ENCODE assay signal across 9 mouse cellular contexts in genomic region chr10:88502919-88503318, GRCm38 (mm10). TPM values are rescaled to one million over a fixed set of nuclear protein-coding genes. Genes with fewer than 3 reads are reported as not detected.
DNase-seq lines count a peak whose midpoint lies in the region; ATAC-seq and TF ChIP-seq lines count a peak whose summit lies in the region.
"Had no signal": no experiment of that assay in that cellular context is flagged by ENCODE, and none has a peak within 500 bp of the region (broad histone marks: within the 10 kb centered on the region; RNA-seq: fewer than 3 reads in every experiment).

No protein-coding gene starts in this region.

- WGBS in cerebellum, adult 2 months, result 23% methylated on average over 4 of the region's 4 CpGs
- WGBS in neural tube, embryonic 11.5 days, result 64% methylated on average over 4 of the region's 4 CpGs
- 50% methylated on average over 4 of the region's 4 CpGs for WGBS in limb, embryonic 15.5 days
- 37% methylated on average over 4 of the region's 4 CpGs for WGBS in stomach, postnatal 0 days

- peak overlapping the region; percentile 98 for H3K4me3 ChIP-seq in cerebellum, adult 2 months (replicated peaks; ENCODE audit: insufficient read depth, low read depth, low read length)
- peak overlapping the region; percentile 70 for H3K4me3 ChIP-seq in neural tube, embryonic 11.5 days (ENCODE audit: low read depth, low read length)
- peak overlapping the region; percentile 81 for H3K4me3 ChIP-seq in limb, embryonic 15.5 days
- peak overlapping the region; percentile 73 for H3K4me3 ChIP-seq in stomach, postnatal 0 days (ENCODE audit: low read depth, low read length)

- H3K27ac ChIP-seq in cerebellum, adult 2 months (ENCODE audit: insufficient read depth, low read length), result peak overlapping the region; percentile 83
- H3K27ac ChIP-seq in neural tube, embryonic 11.5 days (ENCODE audit: low read depth, low read length), result no peak overlapping the region
- no peak overlapping the region for H3K27ac ChIP-seq in limb, embryonic 15.5 days
- peak overlapping the region; percentile 88 for H3K27ac ChIP-seq in stomach, postnatal 0 days (replicated peaks)

- no peak for TF ChIP-seq EP300 in stomach, postnatal 0 days (optimal IDR thresholded peaks at IDR 0.05)

- H3K36me3 ChIP-seq in neural tube, embryonic 11.5 days (ENCODE audit: control insufficient read depth, insufficient read depth, low read length), result no peaks in the 10 kb centered on the region
- no peaks in the 10 kb centered on the region for H3K36me3 ChIP-seq in limb, embryonic 15.5 days
- H3K36me3 ChIP-seq in stomach, postnatal 0 days (ENCODE audit: control insufficient read depth, insufficient read depth, low read length), result no peaks in the 10 kb centered on the region

- no peak for DNase-seq in cerebellum, adult 2 months
- DNase-seq in cerebellum, adult 11 months, result no peak
- DNase-seq in neural tube, embryonic 11.5 days (ENCODE audit: low spot score), result no peak
- DNase-seq in neural tube, embryonic 10.5 days (ENCODE audit: extremely low spot score, low spot score), result no peak
- no peak for DNase-seq in stomach, postnatal 0 days (ENCODE audit: low spot score)
- no peak for DNase-seq in right cerebral cortex, adult 2 months (ENCODE audit: low spot score in 2 of 2)
- DNase-seq in gastrocnemius, postnatal 14 days, result no peak

- H3K27me3 ChIP-seq in cerebellum, adult 2 months (ENCODE audit: control insufficient read depth, insufficient read depth, low read length), result no peaks in the 10 kb centered on the region
- no peaks in the 10 kb centered on the region for H3K27me3 ChIP-seq in neural tube, embryonic 11.5 days (ENCODE audit: control insufficient read depth, insufficient read depth, low read length)
- H3K27me3 ChIP-seq in limb, embryonic 15.5 days, result no peaks in the 10 kb centered on the region
- no peaks in the 10 kb centered on the region for H3K27me3 ChIP-seq in stomach, postnatal 0 days (ENCODE audit: control insufficient read depth, insufficient read depth, low read length)

- peaks cover 9% of the 10 kb centered on the region for H3K4me1 ChIP-seq in cerebellum, adult 2 months (ENCODE audit: control insufficient read depth, insufficient read depth, low read length)
- H3K4me1 ChIP-seq in neural tube, embryonic 11.5 days (ENCODE audit: control insufficient read depth, insufficient read depth, low read length), result no peaks in the 10 kb centered on the region; the same call in 1 of the 2 replicates
- peaks cover 10% of the 10 kb centered on the region; the same call in 1 of the 2 replicates for H3K4me1 ChIP-seq in limb, embryonic 15.5 days
- 0 out of 2 replicates have a peak, but pooled peaks cover 2% of the 10 kb centered on the region for H3K4me1 ChIP-seq in stomach, postnatal 0 days (replicated peaks; ENCODE audit: control insufficient read depth, insufficient read depth)

- peak overlapping the region; percentile 65 for H3K4me2 ChIP-seq in neural tube, embryonic 11.5 days (ENCODE audit: low read depth)
- peak overlapping the region; percentile 77 for H3K4me2 ChIP-seq in limb, embryonic 15.5 days
- peak overlapping the region; percentile 80 for H3K4me2 ChIP-seq in stomach, postnatal 0 days (replicated peaks; ENCODE audit: low read depth)

- intact Hi-C loops in gastrocnemius, postnatal 14 days (cut with DNase I; ENCODE audit: low total_unique reads), result no loop called here

- H3K9me3 ChIP-seq in neural tube, embryonic 11.5 days (ENCODE audit: control insufficient read depth, low read length), result no peaks in the 10 kb centered on the region
- H3K9me3 ChIP-seq in limb, embryonic 15.5 days, result no peaks in the 10 kb centered on the region
- H3K9me3 ChIP-seq in stomach, postnatal 0 days (ENCODE audit: control insufficient read depth, low read length), result no peaks in the 10 kb centered on the region

- no peak for ATAC-seq in neural tube, embryonic 11.5 days (ENCODE audit: insufficient read depth, low FRiP score, low TSS enrichment)
- no peak for ATAC-seq in limb, embryonic 15.5 days (ENCODE audit: insufficient number of reproducible peaks, low FRiP score, low TSS enrichment, low read depth)
- ATAC-seq in stomach, postnatal 0 days (ENCODE audit: low FRiP score, low TSS enrichment), result no peak

- TF ChIP-seq POLR2A in cerebellum, adult 2 months (IDR thresholded peaks at IDR 0.05; ENCODE audit: borderline replicate concordance, insufficient read depth, low read length), result no peak

- peak overlapping the region; percentile 76 for H3K9ac ChIP-seq in neural tube, embryonic 11.5 days (ENCODE audit: low read length)
- peak overlapping the region; percentile 68 for H3K9ac ChIP-seq in limb, embryonic 15.5 days
- peak overlapping the region; percentile 91 for H3K9ac ChIP-seq in stomach, postnatal 0 days (ENCODE audit: low read length)

- no peak for TF ChIP-seq CTCF in cerebellum, adult 2 months (IDR thresholded peaks at IDR 0.05; ENCODE audit: borderline replicate concordance, insufficient read depth, low read depth, low read length)
- TF ChIP-seq CTCF in stomach, postnatal 0 days (IDR thresholded peaks at IDR 0.05; ENCODE audit: low read depth), result no peak

RNA-seq across cellular contexts. Expression of gene Chpt1, which starts 1.0 kb away (rescaled TPM):
- 38.9 and 40.6 TPM in 2 replicates for polyA plus RNA-seq in cerebellum, adult 2 months (2012; rRNA removed)
- polyA plus RNA-seq in neural tube, embryonic 11.5 days (2014; fragmentation: Nextera tagmentation; extraction: Ambion mirVana), result 21.5 and 27.1 TPM in 2 replicates
- 27.1 and 27.9 TPM in 2 replicates for polyA plus RNA-seq in limb, embryonic 15.5 days (2015; fragmentation: Nextera tagmentation; extraction: Ambion mirVana)
- 91.8 and 97.6 TPM in 2 replicates for polyA plus RNA-seq in stomach, postnatal 0 days (2015; fragmentation: Nextera tagmentation; extraction: Ambion mirVana)
- 10 to 100 TPM; 51.5 to 59.9 TPM for total RNA-seq in gastrocnemius, postnatal 14 days (2021)

RNA-seq across cellular contexts. Expression of gene Sycp3, which starts 43.5 kb away (rescaled TPM):
- 0.33 and 0.54 TPM in 2 replicates for polyA plus RNA-seq in cerebellum, adult 2 months (2012; rRNA removed)
- polyA plus RNA-seq in neural tube, embryonic 11.5 days (2014; fragmentation: Nextera tagmentation; extraction: Ambion mirVana), result not detected in 2 replicates
- polyA plus RNA-seq in limb, embryonic 15.5 days (2015; fragmentation: Nextera tagmentation; extraction: Ambion mirVana), result 0.17 TPM in 1 of 2 replicates, not detected in the other
- polyA plus RNA-seq in stomach, postnatal 0 days (2015; fragmentation: Nextera tagmentation; extraction: Ambion mirVana), result 0.15 TPM in 2 replicates
- not detected for total RNA-seq in gastrocnemius, postnatal 14 days (2021)
- total RNA-seq: common myeloid progenitor, adult 5-6 weeks had no signal

Comparison
In these comparisons a context has a peak if more than half of its experiments do, and no peak if none do; other contexts are left out.
1. H3K27ac ChIP-seq: peak in cerebellum, adult 2 months (single experiment) and stomach, postnatal 0 days (single experiment); none in neural tube, embryonic 11.5 days (single experiment) and limb, embryonic 15.5 days (single experiment).
2. Peak in every context shown above with its lines, with median percentiles within 50 percentile points of each other: H3K4me3 ChIP-seq, H3K4me2 ChIP-seq and H3K9ac ChIP-seq.